Mouse (Mus musculus): Measurements from ENCODE around the gene Pdzd2.

DNA sequence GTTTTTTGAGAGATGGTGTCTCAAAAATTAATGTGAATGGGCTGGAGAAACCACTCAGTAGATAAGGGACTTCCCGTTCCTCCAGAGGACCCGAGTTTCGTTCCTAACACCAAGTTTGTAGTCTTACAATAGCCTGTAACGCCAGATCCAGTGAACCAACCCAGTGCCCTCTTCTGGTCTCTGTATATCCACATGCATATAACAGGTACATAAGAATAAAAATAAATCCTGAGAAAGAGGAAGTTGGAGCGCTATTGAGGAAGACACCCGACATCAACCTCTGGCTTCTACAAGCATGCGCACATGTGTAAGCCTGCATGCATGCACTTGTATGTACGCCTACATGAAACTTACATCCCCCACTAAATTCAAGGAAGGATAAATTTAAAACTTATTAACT is 318.8 kb downstream of the Pdzd2 start:
- TF ChIP-seq POLR2A (IDR thresholded peaks at IDR 0.05; ENCODE audit: borderline replicate concordance, extremely low read depth, low read depth, low read length) (no peak), CTCF (IDR thresholded peaks at IDR 0.05; ENCODE audit: insufficient read depth, low read length) (no peak)

Measured in lung, adult 2 months (tissue).